Mouse (Mus musculus) erythroblast, embryonic 14.5 days (primary cell): ENCODE measurements around the gene Ficd.

Experiments
- GATA1 ChIP-seq: IDR thresholded peaks from 2 replicates; pipeline ENCODE4 v1.6.1; 2012; ENCODE audit warnings: low read length, inconsistent platforms, mixed read lengths
- TAL1 ChIP-seq: IDR thresholded peaks from 3 replicates; pipeline ENCODE4 v1.6.1; 2012; ENCODE audit warnings: low read length, inconsistent platforms, mixed read lengths

- TF ChIP-seq GATA1 (no peak), TAL1 (no peak)
Measured at GRCm38 (mm10) chr5:113781254-113781653, 45.7 kb downstream of the Ficd start.
